In the genomic region with DNA sequence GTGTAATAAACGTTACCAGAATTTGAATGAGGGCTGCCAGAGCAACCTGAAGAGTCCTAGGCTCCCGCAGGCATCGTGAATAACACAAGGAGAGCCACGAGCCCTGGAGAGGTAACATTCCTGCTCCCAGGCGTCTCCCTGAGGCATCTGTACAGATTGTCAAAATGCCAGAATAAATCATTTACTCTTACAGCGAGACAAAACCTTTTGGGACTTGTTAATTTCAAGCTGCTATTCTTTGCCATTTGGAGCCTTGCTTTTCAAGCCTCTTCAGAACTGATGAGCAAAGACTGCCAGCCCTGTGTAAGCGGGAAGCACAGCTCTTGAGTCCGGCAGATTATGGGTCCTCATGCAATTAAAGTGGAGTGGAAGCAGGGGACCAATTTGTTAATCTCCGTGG, we compare ENCODE assay signal across 16 mouse cellular contexts.
DNase-seq lines count a peak whose midpoint lies in the region; ATAC-seq and TF ChIP-seq lines count a peak whose summit lies in the region.
"Had no signal": no experiment of that assay in that cellular context is flagged by ENCODE, and none has a peak within 500 bp of the region (broad histone marks: within the 10 kb centered on the region; RNA-seq: fewer than 3 reads in every experiment).

No protein-coding gene starts in this region.

- no peak overlapping the region for H3K4me2 ChIP-seq in hindbrain, embryonic 12.5 days (replicated peaks)
- H3K4me2 ChIP-seq in midbrain, embryonic 15.5 days, result peak overlapping the region; percentile 29
- H3K4me2 ChIP-seq: heart, embryonic 12.5 days; kidney, embryonic 15.5 days; liver, embryonic 11.5 days had no signal

- no peaks in the 10 kb centered on the region for H3K27me3 ChIP-seq in hindbrain, embryonic 12.5 days
- H3K27me3 ChIP-seq in midbrain, embryonic 15.5 days (replicated peaks), result no peaks in the 10 kb centered on the region
- H3K27me3 ChIP-seq: heart, embryonic 12.5 days; kidney, embryonic 15.5 days had no signal

- whole genome bisulfite sequencing in hindbrain, embryonic 12.5 days, result 35% methylated on average over 9 of the region's 9 CpGs
- 16% methylated on average over 9 of the region's 9 CpGs for WGBS in midbrain, embryonic 15.5 days

- H3K9me3 ChIP-seq in hindbrain, embryonic 12.5 days (replicated peaks), result no peaks in the 10 kb centered on the region
- no peaks in the 10 kb centered on the region for H3K9me3 ChIP-seq in midbrain, embryonic 15.5 days
- H3K9me3 ChIP-seq: G1E; heart, embryonic 12.5 days; kidney, embryonic 15.5 days had no signal

- H3K27ac ChIP-seq in hindbrain, embryonic 12.5 days, result no peak overlapping the region
- H3K27ac ChIP-seq in midbrain, embryonic 15.5 days, result peak overlapping the region; percentile 24; the same call in 1 of the 2 replicates
- H3K27ac ChIP-seq: kidney, embryonic 15.5 days had no signal

- peak; percentile 34 for DNase-seq in heart, adult 11 months
- DNase-seq in heart, adult 9 months (ENCODE audit: low spot score in 2 of 2), result no peak
- peak; percentile 91 for DNase-seq in brain, embryonic 14.5 days (ENCODE audit: low read depth)
- DNase-seq in right cerebral cortex, postnatal 10 days (ENCODE audit: low spot score in 2 of 2), result no peak
- no peak for DNase-seq in thymus, postnatal 4 days
- DNase-seq in heart, postnatal 4 days, result no peak
- DNase-seq: adrenal gland, postnatal 36 days; embryo, embryonic 11 days; gastrocnemius, postnatal 10 days; thymus, adult 18-20 months had no signal

- peaks cover 4% of the 10 kb centered on the region for H3K4me1 ChIP-seq in hindbrain, embryonic 12.5 days
- H3K4me1 ChIP-seq in midbrain, embryonic 15.5 days, result peaks cover 16% of the 10 kb centered on the region
- H3K4me1 ChIP-seq: heart, embryonic 12.5 days had no signal

- H3K4me3 ChIP-seq in hindbrain, embryonic 12.5 days, result no peak overlapping the region
- H3K4me3 ChIP-seq in midbrain, embryonic 15.5 days, result no peak overlapping the region
- H3K4me3 ChIP-seq: heart, embryonic 12.5 days; kidney, embryonic 15.5 days had no signal

- no peaks in the 10 kb centered on the region for H3K36me3 ChIP-seq in hindbrain, embryonic 12.5 days
- no peaks in the 10 kb centered on the region for H3K36me3 ChIP-seq in midbrain, embryonic 15.5 days (replicated peaks)
- H3K36me3 ChIP-seq: G1E; heart, embryonic 12.5 days; kidney, embryonic 15.5 days had no signal

- no peak for TF ChIP-seq POLR2A in brain, embryonic 14.5 days (IDR thresholded peaks at IDR 0.05; ENCODE audit: borderline replicate concordance, extremely low read depth, insufficient read depth, insufficient read length, poor library complexity, severe bottlenecking)

- peak; percentile 50; the same call in 1 of the 2 replicates for ATAC-seq in hindbrain, embryonic 12.5 days (ENCODE audit: low FRiP score)
- ATAC-seq in midbrain, embryonic 15.5 days (replicated peaks), result peak; percentile 82

- no peak overlapping the region for H3K9ac ChIP-seq in hindbrain, embryonic 12.5 days
- no peak overlapping the region for H3K9ac ChIP-seq in midbrain, embryonic 15.5 days
- H3K9ac ChIP-seq: heart, embryonic 12.5 days; kidney, embryonic 15.5 days had no signal

- TF ChIP-seq CTCF in brain, embryonic 14.5 days (IDR thresholded peaks at IDR 0.05; ENCODE audit: borderline replicate concordance, extremely low read depth, insufficient read depth, insufficient read length), result no peak

Comparison
In these comparisons a context has a peak if more than half of its experiments do, and no peak if none do; other contexts are left out.
1. DNase-seq: peak in heart, adult 11 months (single experiment) and brain, embryonic 14.5 days (single experiment); none in heart, adult 9 months (0 of 2), right cerebral cortex, postnatal 10 days (0 of 2), thymus, postnatal 4 days (single experiment) and heart, postnatal 4 days (single experiment).